Mouse (Mus musculus) adrenal gland, postnatal 36 days (tissue): ENCODE results near the gene Crabp2. TPM values are rescaled to one million over a fixed set of nuclear protein-coding genes. Genes with fewer than 3 reads are reported as not detected.

Source experiments
- DNase-seq, 2 experiments: peaks; one replicate each; pipeline ENCODE4 v3.0.0; 2021; ENCODE audit warnings: mixed read lengths in 1 of 2
- total RNA-seq, 2 experiments: library from RNA; stranded (reverse); gene quantifications; 2 replicates each; pipeline ENCODE4 v1.2.3; 2021

The Crabp2 gene
- total RNA-seq, 2 experiments from 2014 or later = 0.33 TPM; not detected in 1

DNA sequence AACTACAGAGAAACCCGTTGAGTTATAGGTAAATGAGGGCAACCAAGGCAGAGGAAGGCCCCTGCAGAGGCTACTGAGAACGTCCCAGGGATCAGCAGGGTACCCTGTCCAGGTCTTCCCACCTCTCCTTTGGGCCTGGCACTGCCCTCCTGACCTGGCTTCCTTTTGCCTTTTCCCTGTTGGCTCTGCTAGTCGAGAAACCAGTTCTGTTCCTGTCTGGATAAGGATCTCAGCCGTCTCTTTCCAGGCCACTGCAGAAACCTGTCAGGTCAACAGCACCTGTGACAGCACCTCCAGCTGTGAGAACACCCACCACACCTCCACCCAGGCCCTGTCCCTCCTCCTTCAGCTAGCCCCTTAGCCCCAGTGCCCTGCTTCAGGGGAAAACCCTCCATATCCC is 10.0 kb downstream of the Crabp2 start:
- DNase-seq = no peak

DNA sequence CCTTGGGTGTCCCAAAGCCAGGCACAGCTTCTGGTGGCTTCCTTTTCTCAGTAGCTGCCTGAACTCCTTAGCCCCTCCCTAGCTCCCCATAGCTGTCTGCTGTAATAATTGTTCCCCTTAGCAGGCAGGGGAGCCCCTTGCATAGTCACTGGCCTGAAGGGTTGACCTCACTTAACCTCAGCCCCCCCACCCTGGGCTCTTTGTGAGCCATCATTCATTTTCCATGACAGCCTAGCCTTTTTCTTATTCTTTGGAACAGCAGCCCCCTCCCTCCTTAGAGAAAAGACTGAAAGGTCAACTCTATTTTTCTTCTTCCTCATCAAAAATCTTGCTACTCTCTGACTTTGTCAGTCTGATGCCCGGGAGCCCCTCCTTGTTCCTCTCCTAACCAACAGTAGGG is 10.5 kb downstream of the Crabp2 start:
- no peak for DNase-seq

DNA sequence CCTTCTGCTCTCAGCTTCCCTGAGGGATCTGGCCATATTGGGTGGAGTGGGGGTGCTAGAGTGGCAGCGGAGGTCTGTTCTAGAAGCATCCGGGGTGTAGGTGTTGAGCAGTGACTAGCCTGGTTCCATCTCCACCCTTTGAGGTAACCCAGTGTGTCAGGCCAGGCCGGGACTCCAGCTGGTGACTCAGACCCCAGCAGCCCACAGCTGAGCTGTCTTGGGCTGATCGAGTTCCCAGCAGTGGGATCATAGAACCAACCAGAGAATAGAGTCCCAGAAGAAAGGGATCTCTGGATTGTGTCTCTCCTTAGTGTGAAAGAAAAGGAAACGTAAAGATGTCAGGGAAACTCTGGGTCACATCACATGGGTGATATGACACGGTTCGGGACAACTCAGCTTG is 10.9 kb downstream of the Crabp2 start:
- no peak for DNase-seq

DNA sequence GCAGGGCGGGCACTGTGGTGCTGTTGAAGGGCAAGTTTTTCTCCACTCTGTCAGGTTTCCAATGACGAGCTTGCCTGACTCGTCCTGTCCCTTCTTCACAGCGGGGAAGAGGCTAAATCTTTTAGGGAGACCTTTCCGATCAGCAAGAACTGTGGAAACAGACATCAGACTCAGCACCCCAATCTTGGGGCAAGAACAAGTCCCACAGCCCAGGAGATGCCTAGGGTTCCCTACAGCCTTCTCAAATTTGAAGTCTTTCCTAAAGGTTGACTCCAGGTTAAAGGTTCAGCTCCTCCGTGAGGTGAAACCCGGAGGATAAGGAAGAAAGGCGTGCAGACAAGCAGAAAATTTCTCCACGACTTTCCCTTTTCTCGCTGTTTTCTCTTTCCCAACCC is 11.7 kb downstream of the Crabp2 start:
- no peak for DNase-seq

DNA sequence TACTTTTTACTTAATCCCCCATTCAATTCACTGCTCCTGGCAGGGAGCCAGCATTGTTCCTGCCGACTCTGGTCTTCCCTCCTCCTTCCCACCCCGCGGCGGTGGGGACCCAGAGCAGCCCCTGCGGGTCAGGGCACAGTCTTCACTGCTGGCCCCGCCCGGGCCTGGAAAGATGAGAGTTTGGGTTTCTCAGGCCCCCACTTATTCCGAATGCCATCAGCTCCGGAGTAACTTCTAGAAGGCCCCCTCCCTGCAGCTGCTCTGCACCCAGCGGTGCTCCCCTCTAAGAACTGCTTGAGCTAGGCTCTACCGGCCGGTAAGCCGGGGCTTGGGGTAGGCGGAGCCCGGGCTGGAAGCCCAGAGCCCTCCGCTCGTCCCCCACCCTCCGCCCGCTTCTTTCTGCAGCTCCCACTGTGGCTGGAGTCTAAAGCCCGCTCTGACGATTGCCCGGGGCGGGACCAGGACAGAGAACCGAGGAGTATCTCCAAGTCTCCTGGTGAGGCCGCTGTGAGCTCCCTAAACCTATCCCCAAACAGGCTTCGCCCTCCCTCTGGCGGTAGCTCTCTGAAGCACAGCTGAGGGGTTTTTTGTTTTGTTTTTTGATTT is 12.2 kb downstream of the Crabp2 start:
- DNase-seq = peak; percentile 90 to 93

DNA sequence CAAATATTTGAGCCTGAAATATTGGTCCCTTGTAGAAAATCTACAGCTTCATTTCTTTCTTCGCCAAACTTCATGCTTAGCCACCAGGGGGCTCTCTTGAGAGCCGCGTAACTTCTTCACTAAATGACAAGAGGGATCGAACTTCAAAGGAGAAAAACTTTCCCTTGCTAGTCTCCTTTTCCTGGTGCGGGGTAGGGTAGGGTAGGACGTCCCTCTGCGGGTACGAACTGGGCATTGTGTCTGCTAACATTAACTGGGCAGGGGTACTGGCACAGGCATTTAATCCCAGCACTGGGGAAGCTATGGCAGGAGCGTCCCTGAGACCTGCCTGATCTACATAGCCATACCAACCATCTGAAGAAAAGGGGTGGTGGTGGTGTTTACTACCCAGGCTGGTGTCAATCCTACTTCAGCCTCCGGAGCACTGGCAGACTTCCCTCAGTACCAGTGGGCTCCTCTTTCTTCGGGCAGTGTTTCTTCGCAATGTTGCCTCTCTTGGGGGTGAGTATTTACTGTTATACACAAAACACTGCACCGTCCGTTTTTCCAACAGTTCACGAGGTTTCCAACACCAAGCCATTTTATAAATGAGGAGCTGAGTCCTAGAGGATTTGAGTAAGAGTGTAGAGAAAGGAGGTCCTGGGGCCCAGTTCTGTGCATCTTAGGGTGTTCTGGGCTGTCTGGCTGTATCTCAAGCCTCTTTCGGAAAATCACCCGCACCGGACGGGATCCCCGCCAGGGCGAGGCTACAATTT is 21.9 kb downstream of the Crabp2 start:
- peak; percentile 55 to 75 for DNase-seq

DNA sequence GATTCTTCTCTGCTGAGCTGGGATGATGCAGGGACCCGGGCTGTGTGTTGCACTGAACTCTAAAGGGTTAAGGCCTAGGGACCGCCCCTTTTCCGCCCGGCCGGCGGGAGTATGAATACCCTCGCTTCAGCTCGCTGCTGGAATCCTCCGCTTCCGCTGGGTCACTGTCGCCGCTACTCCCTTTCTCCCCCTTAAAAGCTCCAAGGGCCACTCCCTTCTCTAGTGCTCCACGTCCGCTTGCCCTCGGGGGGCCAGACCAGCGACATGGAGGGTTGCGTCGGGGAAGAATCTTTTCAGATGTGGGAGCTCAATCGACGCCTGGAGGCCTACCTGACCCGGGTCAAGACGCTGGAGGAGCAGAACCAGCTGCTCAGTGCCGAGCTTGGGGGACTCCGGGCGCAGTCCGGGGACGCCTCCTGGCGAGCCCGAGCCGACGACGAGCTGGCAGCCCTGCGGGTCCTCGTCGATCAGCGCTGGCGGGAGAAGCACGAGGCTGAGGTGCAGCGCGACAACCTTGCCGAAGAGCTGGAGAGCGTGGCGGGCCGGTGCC is 22.5 kb downstream of the Crabp2 start, which contains the start of gene Nes:
Gene Nes, plus strand, starts transcription at position 140 of the 550 bp plus-strand sequence.
- peak; percentile 55 to 70 for DNase-seq

DNA sequence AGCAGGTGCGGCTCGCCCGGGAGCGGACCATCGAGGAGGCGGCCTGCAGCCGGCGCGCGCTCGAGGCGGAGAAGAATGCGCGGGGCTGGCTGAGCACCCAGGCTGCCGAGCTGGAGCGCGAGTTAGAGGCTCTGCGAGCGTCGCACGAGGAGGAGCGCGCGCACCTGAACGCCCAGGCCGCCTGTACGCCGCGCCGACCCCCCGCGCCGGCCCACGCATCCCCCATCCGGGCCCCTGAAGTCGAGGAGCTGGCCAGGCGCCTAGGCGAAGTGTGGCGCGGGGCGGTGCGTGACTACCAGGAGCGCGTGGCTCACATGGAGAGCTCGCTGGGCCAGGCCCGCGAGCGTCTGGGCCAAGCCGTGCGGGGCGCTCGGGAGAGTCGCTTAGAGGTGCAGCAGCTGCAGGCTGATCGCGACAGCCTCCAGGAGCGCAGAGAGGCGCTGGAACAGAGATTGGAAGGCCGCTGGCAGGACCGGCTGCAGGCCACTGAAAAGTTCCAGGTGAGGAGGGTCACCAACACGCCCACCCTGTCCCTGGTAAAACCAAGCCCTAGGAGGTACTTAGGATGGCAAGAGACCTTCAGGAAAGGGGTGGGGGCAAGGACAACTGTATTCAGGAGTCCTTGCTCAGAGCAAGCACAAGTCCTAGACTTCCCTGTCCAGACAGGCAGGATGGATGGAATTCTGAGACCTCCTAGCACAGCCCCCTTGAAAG is 23.2 kb downstream of the Crabp2 start:
- no peak for DNase-seq

DNA sequence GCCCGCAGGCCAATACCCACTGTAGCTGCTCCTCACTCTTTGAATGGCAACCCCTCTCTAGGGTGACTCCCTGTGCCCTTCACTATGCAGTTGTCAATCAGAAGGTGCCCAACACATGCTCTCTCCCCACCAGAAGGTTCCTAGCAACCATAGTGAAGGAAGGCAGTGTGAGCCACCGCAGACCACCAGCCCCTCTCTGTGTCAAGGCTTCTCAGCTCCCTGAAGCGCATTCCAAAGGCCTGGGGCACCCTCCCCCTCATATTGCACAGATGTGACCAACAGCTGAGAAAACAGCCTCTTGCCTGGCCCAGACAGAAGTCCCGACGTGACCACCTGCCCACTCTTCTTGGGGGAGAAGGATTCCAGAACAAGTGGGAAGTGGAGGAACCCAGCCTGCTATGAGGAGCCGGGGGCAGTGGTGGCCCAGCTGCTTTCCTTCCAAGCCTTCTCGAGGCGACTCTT is 23.8 kb downstream of the Crabp2 start:
- DNase-seq = no peak

DNA sequence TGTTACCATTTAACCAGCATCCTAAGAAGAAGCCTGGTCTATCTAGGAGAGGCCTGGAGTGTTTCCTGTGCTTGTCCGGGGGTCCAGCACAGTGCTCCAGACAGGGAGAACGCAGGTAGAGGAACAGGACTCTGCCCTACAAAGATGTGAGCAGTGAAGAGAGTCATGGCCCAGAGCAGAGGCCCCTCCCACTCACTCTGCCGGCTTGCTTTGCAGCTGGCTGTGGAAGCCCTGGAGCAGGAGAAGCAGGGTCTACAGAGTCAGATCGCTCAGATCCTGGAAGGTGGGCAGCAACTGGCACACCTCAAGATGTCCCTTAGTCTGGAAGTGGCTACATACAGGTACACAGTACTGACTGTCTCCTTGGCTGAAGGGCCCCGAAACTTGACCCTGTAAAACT is 24.3 kb downstream of the Crabp2 start:
- no peak for DNase-seq

DNA sequence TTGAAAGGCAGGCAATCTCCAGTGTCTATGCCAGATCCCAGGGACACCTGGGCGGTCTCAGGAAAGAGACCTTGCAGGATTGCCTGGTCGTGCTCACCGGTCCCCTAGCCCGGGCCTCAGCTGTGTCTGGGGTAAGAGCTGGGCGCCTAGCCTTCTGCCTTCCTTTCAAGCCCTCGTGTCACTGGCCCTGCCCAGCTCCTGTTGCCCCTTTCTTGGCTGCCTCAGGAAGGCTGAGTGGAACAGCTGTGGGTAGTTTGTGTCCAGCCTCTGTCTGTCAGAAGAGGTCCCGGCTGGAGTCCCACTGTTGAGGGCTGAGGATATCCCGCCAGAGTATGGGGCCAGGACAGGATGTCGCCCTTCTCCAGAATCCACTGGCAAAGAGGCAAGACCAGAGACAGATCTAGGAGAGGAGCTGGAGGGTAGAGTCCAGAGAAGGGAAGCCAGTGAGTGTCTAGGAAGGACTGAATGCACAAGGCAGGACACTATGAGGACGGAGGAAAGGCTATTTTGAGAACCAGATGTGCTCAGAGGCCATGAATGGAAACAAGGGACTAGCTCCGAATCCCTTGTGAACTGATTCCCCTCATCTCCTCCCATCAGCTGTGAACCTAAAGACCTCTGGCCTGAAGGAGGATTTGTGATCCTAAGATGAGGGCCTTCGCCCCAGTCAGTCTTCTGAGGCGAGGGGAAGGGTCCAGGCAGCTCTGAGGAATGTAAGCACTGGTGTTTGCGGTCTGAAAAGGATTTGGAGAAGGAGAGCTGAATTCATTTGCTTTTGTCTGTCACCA is 25.3 kb downstream of the Crabp2 start:
- no peak for DNase-seq

DNA sequence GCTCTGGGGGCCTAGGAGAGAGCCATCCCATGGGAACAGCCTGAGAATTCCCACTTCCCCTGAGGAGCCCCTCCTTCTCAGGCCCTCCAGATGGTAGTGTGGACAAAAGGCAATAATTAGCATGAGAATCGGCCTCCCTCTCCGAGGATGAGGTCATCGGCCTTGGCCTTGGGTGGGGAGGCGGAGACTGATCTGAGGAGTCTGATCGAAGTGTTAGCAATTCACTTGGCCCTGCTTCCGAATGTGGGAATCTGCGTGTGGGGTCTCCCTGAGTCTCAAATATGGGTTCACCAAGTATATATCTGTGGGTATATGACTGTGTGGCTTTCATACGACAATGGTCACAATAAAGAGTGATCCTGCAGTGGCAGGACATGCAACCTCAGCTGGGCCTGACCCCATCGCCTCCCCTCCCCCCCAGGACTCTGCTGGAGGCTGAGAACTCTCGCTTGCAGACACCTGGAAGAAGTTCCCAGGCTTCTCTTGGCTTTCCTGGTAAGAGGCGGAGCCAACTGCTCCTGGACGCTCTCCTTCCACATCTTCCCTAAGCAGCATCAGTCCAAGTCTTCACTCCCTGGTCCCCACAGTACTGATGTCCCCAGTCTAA is 26.0 kb downstream of the Crabp2 start:
- DNase-seq = peak; percentile 63 to 72

DNA sequence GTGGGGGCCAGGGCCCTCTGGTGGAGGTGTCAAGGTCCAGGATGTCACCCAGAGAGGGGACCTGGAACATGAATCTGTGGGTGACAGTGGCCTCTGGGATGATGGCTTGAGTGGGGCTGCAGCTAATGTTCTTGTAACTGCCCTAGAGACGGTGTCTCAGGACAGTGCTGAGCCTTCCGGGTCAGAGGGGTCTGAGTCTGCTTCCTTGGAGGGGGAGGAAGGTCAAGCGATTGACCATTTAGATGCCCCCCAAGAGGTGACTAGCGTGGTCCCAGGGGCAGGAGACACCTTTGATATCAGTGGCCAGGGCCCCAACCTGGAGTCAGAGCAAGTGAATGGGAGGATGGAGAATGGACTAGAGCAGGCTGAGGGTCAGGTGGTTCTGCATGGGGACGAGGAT is 31.0 kb downstream of the Crabp2 start:
- DNase-seq = no peak

DNA sequence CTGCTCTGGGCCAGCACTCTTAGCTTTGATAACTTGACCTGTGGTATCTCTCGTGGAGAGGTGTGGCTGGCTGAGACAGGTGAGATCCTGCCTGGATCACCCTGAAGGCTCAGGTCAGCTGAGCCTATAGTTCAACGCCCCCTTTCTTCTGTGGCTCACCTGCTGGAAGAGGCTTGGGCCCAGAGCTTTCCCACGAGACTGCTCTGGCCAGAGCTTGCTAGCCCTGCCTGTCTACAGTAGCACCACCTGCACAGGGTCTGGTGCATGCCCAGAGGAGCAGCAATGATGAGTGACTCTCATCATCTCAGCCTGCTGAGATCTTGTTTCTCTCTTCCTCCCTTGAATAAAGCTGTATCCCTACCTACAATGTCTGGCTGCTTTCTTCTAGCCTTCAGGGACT is 31.6 kb downstream of the Crabp2 start:
- no peak for DNase-seq

DNA sequence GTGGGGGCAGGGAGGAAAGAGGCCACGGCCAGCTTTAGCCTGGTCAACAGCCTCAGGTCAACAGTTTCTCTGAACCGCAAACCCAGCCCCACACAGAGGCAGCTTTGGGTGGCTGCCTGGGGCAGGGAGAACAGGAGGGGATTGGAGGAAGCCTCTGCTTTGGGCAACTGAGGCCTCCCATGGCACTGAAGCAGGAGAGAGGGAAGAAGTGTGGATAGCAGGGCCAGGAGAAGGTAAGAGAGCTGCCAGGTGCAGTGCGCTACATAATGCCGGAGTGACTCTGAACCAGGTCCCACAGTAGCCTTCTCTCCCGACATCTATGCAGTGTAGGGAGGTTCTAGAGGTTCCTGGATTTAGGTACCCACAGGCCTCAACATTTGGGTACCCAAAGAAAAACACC is 32.3 kb downstream of the Crabp2 start:
- DNase-seq = no peak

DNA sequence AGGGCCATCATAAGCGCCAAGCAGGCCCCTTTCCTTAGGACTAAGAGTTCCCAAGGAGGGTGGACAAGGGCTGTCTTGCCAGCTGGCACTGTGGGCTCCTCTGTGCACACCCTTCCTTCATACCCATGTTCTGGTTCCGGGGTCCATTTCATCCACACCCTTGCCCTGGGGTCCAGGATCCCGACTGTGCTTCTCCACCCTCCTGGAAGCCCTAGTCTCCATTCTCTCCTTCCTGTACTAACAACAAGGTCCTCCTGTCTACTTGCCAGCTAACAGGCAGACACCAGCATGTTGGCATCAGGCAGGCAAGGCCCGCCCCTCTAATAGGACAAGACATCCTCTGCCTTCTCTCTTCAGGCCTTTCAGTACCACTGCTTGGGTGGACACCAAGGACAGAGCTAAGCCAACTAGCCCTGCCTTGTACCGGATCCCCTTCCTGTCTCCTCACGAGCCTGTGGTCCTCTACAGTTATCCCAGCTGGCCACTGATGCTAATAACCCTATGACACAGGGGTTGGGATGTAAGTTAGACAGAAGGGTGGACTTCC is 32.8 kb downstream of the Crabp2 start:
- no peak for DNase-seq

DNA sequence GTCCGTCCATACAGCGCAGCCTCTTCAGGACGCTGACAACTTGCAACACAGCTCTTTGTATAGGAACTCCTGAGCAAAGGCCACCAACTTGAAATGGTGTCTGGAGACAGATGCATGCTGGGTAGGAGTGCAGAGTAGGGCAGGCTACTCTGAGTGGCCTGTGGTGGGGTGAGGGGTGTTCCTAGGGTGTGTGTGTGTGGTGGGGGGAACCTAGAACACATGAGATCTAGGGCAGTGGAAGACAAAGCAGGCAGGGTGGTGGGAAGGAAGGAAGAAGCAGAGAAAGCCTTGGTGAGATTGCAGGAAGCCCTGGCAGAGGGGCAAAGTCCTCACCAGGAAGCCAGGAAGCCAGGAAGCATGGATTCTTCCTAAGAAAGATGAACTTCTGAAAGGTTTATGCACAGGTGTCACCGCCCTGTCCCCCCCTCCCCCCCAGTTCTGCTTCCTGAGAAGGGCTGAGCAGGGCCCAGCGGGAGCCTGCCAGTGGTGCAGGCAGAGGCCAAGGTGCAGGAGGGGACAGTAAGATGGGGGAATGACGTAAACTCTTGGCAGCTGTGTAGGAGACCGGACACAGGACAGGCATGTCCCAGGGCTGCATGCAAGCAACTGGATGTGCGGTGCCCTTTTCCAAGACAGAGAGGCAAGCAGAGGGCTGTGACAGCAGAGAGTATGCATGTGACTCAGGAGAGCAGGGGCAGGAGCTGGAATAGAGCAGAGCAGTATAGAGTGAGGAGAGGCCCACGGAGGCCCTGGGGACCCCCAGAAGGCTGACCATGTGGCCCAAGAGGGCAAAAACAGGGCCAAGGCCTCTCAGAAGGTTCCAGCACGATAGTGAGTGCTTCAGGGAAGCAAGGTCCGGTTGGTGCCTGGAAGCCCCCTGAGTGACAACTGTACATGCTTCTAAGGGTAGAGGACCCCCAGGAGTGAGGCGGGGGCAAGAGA is 33.7 kb downstream of the Crabp2 start:
- DNase-seq = peak; percentile 63 to 74

DNA sequence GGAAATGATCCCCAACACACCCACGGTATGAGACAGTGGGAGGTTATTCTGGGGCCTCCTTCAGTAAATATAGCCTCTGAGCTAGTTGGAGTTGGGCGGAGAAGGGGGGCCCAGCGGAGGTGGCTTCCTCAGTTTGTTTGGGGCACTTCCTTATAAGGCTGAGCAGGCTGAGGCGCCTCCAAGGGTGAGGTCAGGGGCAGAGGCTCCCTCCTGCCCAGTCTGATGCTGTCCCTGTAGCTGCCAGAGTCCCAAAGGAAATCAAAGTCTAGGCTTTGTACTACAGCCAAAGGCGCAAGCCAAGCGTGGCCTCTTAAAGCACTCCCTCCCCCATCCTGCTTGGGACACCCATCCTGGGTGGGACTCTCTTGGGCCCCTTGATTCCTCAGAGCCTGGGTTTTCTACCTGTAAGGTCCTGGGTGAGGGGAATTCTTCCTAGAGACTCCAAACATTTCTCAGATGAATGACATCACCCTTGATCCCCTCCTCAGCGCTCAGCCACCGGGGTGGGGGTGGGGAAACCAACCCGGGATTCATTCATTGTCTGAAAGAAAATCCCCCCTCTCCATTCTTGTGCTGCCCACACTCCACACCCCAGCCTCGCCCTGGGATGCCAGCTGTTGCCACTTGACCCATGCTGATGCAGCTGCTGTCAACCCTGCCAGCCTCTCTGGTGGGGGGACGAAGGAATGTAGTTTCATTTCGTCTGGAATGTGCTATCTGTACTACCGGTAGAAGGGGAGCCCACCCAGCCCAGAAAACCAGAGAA is 34.6 kb downstream of the Crabp2 start:
- DNase-seq = peak; percentile 51 to 65

DNA sequence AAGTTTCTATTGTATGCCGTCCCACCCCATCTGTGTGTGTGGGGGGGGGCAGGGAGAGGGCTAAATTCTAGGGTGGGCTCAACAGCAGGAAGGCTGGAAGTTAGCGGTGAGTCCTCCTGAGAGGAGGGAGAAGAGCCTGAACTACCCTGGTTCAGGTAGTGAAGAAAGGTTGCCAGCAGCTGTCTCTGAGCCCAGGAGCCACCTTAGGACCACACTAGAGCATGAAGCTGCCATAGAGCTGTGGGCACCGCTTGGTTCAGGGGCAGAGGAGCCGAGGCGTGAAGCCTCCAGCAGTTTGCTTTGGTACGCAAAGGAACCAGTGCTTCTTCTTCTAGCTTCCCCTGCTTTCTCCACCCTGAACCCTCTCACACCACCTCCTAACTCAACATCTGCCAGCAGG is 35.2 kb downstream of the Crabp2 start:
- DNase-seq = no peak
